Mouse (Mus musculus): ENCODE data around the gene Cyp2r1. TPM values are rescaled to one million over a fixed set of nuclear protein-coding genes. Genes with fewer than 3 reads are reported as not detected.

The Cyp2r1 gene
- total and polyA plus RNA-seq, 3 experiments: not detected

DNA sequence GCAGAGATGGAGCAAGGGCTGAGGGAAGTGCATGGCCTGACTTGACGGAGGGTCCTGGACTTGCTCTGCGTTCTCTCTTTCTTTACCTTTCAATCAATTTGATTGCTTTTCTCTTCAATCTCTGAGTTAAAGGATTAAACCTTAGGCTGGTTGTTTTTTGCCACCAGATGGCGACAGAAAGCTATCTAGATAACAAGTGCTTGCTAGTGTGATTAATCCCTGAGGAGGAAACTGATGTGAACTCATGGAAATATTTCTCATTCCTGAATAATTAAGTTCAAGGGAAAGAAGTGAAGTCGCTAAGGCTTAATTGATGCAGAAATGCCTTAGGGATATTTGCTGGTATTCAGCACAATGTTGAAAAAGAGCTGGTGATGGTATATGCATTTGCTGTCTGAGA lies 17.7 kb upstream of the Cyp2r1 start (continued):
- TF ChIP-seq BHLHE40 (IDR thresholded peaks at IDR 0.05; ENCODE audit: low read depth, low read length): peak; percentile 22; the same call in 1 of the 2 replicates
- TF ChIP-seq NRF1 (IDR thresholded peaks at IDR 0.05; ENCODE audit: low read depth, low read length): no peak
- no peak; the same call in 1 of the 2 replicates for TF ChIP-seq IRF4 (IDR thresholded peaks at IDR 0.05; ENCODE audit: low read depth, low read length)

DNA sequence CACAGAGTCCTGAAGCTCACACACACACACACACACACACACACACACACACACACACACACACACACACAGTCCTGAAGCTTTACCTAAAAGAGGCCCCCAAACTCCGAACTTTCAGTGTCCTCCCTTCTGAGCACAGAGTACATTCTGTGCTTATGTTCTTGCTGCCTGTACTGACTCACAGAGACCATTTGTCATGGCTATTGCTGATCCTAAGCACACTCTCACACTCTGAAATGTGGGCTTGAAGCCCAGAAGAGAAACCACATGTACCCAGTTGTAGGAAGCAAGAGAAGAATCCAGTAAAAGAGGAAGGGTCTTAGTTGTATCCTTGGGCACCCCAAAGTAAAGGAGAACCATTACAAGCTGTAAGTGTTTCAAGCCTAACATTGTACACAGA lies 14.9 kb upstream of the Cyp2r1 start:
- Histone ChIP-seq H3K27me3 (replicated peaks) (no peaks in the 10 kb centered on the region), H3K36me3 (replicated peaks in 1 of 2; ENCODE audit: control insufficient read depth in 1 of 2, insufficient read depth in 1 of 2, low read length in 1 of 2) (no peaks in the 10 kb centered on the region), H3K79me2 (replicated peaks; ENCODE audit: control insufficient read depth, extremely low read depth, insufficient read depth, poor library complexity, severe bottlenecking) (no peaks in the 10 kb centered on the region), H3K27ac (ENCODE audit: insufficient read depth, low read depth) (no peak overlapping the region), H3K4me3 (replicated peaks in 1 of 3; ENCODE audit: low read depth in 2 of 3, low read length in 2 of 3, poor library complexity in 1 of 3) (no peak overlapping the region), H3K4me1 (ENCODE audit: control insufficient read depth in 1 of 2, insufficient read depth in 2 of 2) (peaks cover 0 to 40% of the 10 kb centered on the region in 2 experiments; a peak in 3 of 4 replicates), H3K4me2 (ENCODE audit: insufficient read depth, low read depth, poor library complexity, severe bottlenecking) (no peak overlapping the region), H3K9ac (ENCODE audit: insufficient read depth, low read depth) (no peak overlapping the region), H3K9me3 (replicated peaks; ENCODE audit: low read length) (peaks cover 5% of the 10 kb centered on the region)
- dilution Hi-C loops (cut with MboI; ENCODE audit: extremely low pct_ligation_motif_present, extremely low pct_unique_long_range_greater_than_20kb, low sequenced_read_pairs) (no loop called here), in situ Hi-C loops (cut with MboI; ENCODE audit: low pct_ligation_motif_present, low pct_unique_long_range_greater_than_20kb, low sequenced_read_pairs) (loop anchor here (10.0 kb wide), 2 partner anchors 87 to 293 kb away; no protein-coding TSS in a partner anchor)
- TF ChIP-seq TBP (conservative IDR thresholded peaks at IDR 0.05; ENCODE audit: low read depth, low read length) (no peak), KAT2A (IDR thresholded peaks at IDR 0.05; ENCODE audit: insufficient replicate concordance, low read length) (no peak), MYC (IDR thresholded peaks at IDR 0.05; ENCODE audit: low read depth, low read length) (no peak), NRF1 (IDR thresholded peaks at IDR 0.05; ENCODE audit: low read depth, low read length) (no peak), MAX (IDR thresholded peaks at IDR 0.05; ENCODE audit: low read length) (no peak), SMC3 (IDR thresholded peaks at IDR 0.05; ENCODE audit: low read depth, low read length) (no peak), MAFK (IDR thresholded peaks at IDR 0.05; ENCODE audit: insufficient replicate concordance, low read length) (no peak), MAZ (IDR thresholded peaks at IDR 0.05; ENCODE audit: low read depth, low read length) (no peak), GABPA (IDR thresholded peaks at IDR 0.05; ENCODE audit: insufficient replicate concordance, low read depth, low read length) (no peak), POLR2A (IDR thresholded peaks at IDR 0.05; ENCODE audit: low read depth, low read length) (no peak), CHD2 (IDR thresholded peaks at IDR 0.05; ENCODE audit: low read length) (no peak), ZNF384 (IDR thresholded peaks at IDR 0.05; ENCODE audit: low read depth, low read length) (no peak), RCOR1 (conservative IDR thresholded peaks at IDR 0.05; ENCODE audit: low read depth, low read length) (no peak), BHLHE40 (IDR thresholded peaks at IDR 0.05; ENCODE audit: low read depth, low read length) (no peak)
- no peak for DNase-seq (ENCODE audit: extremely low read depth)

GRCm38 (mm10) chr7:114576931-114577330 lies 14.2 kb upstream of the Cyp2r1 start:
- H3K9me3 ChIP-seq (replicated peaks; ENCODE audit: low read length): peaks cover 5% of the 10 kb centered on the region
- in situ Hi-C loops (cut with MboI; ENCODE audit: low pct_ligation_motif_present, low pct_unique_long_range_greater_than_20kb, low sequenced_read_pairs): loop anchor here (10.0 kb wide), 2 partner anchors 88 to 292 kb away; no protein-coding TSS in a partner anchor
- H3K9ac ChIP-seq (ENCODE audit: insufficient read depth, low read depth): no peak overlapping the region
- H3K27me3 ChIP-seq (replicated peaks): no peaks in the 10 kb centered on the region
- dilution Hi-C loops (cut with MboI; ENCODE audit: extremely low pct_ligation_motif_present, extremely low pct_unique_long_range_greater_than_20kb, low sequenced_read_pairs): no loop called here
- peak; percentile 38 for DNase-seq (ENCODE audit: extremely low read depth)
- H3K36me3 ChIP-seq (replicated peaks in 1 of 2; ENCODE audit: control insufficient read depth in 1 of 2, insufficient read depth in 1 of 2, low read length in 1 of 2): no peaks in the 10 kb centered on the region
- no peaks in the 10 kb centered on the region for H3K79me2 ChIP-seq (replicated peaks; ENCODE audit: control insufficient read depth, extremely low read depth, insufficient read depth, poor library complexity, severe bottlenecking)
- H3K27ac ChIP-seq (ENCODE audit: insufficient read depth, low read depth): no peak overlapping the region
- H3K4me3 ChIP-seq (replicated peaks in 1 of 3; ENCODE audit: low read depth in 2 of 3, low read length in 2 of 3, poor library complexity in 1 of 3): no peak overlapping the region
- peaks cover 0 to 38% of the 10 kb centered on the region in 2 experiments; a peak in 3 of 4 replicates for H3K4me1 ChIP-seq (ENCODE audit: control insufficient read depth in 1 of 2, insufficient read depth in 2 of 2)
- peak overlapping the region; percentile 54; the same call in 1 of the 2 replicates for H3K4me2 ChIP-seq (ENCODE audit: insufficient read depth, low read depth, poor library complexity, severe bottlenecking)
- TF ChIP-seq RCOR1 (conservative IDR thresholded peaks at IDR 0.05; ENCODE audit: low read depth, low read length) (no peak), POLR2AphosphoS2 (IDR thresholded peaks at IDR 0.05; ENCODE audit: low read depth, low read length) (no peak), CHD2 (IDR thresholded peaks at IDR 0.05; ENCODE audit: low read length) (no peak), TBP (conservative IDR thresholded peaks at IDR 0.05; ENCODE audit: low read depth, low read length) (no peak), MAX (IDR thresholded peaks at IDR 0.05; ENCODE audit: low read length) (no peak), ZKSCAN1 (IDR thresholded peaks at IDR 0.05; ENCODE audit: borderline replicate concordance, low read depth, low read length) (no peak), IRF4 (IDR thresholded peaks at IDR 0.05; ENCODE audit: low read depth, low read length) (peak; percentile 11; the same call in 1 of the 2 replicates), E2F4 (IDR thresholded peaks at IDR 0.05; ENCODE audit: insufficient replicate concordance, low read depth, low read length) (no peak), MYC (IDR thresholded peaks at IDR 0.05; ENCODE audit: low read depth, low read length) (no peak), JUN (IDR thresholded peaks at IDR 0.05; ENCODE audit: insufficient read depth, low read depth, low read length) (no peak), JUND (conservative IDR thresholded peaks at IDR 0.05; ENCODE audit: low read depth, low read length) (no peak), CTCF (conservative IDR thresholded peaks at IDR 0.05 in 1 of 2, IDR thresholded peaks at IDR 0.05 in 1 of 2; ENCODE audit: low read depth in 2 of 2, low read length in 2 of 2) (no peak), SIN3A (IDR thresholded peaks at IDR 0.05; ENCODE audit: low read length) (no peak), EP300 (IDR thresholded peaks at IDR 0.05; ENCODE audit: low read length) (peak; percentile 78), TCF12 (IDR thresholded peaks at IDR 0.05; ENCODE audit: low read depth, low read length) (no peak), ETS1 (conservative IDR thresholded peaks at IDR 0.05; ENCODE audit: low read depth, low read length) (peak; percentile 47), MXI1 (IDR thresholded peaks at IDR 0.05; ENCODE audit: low read depth, low read length) (no peak), NELFE (IDR thresholded peaks at IDR 0.05; ENCODE audit: low read depth, low read length) (no peak), PAX5 (IDR thresholded peaks at IDR 0.05; ENCODE audit: low read length) (no peak), USF2 (conservative IDR thresholded peaks at IDR 0.05; ENCODE audit: low read depth, low read length) (no peak), CHD1 (IDR thresholded peaks at IDR 0.05; ENCODE audit: low read depth, low read length) (no peak), NRF1 (IDR thresholded peaks at IDR 0.05; ENCODE audit: low read depth, low read length) (no peak)
